8 mouse cellular contexts compared by ENCODE assay signal in the genomic region with DNA sequence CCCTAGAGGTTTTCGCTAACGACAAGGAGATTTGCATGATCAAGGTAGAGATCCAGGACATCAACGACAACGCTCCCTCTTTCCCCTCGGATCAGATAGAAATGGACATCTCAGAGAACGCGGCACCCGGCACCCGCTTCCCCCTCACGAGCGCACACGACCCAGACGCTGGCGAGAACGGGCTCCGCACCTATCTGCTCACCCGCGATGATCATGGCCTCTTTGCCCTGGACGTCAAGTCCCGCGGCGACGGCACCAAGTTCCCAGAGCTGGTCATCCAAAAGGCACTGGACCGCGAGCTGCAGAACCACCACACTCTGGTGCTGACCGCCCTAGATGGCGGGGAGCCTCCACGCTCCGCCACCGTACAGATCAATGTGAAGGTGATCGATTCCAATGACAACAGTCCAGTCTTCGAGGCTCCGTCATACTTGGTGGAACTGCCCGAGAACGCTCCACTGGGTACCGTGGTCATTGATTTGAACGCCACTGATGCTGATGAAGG. TPM values are rescaled to one million over a fixed set of nuclear protein-coding genes. Genes with fewer than 3 reads are reported as not detected.
DNase-seq lines count a peak whose midpoint lies in the region; ATAC-seq and TF ChIP-seq lines count a peak whose summit lies in the region.

No protein-coding gene starts in this region.

- intact Hi-C loops in left cerebral cortex, postnatal 10 days (cut with DNase I): loop anchor here (10.0 kb wide), 1 partner anchor 1458 kb away; no protein-coding TSS in a partner anchor
- intact Hi-C loops in left cerebral cortex, postnatal 4 days (cut with DNase I): loop anchor here (5.0 kb wide), 1 partner anchor 1456 kb away; no protein-coding TSS in a partner anchor

- H3K9me3 ChIP-seq in embryonic facial prominence, embryonic 14.5 days (ENCODE audit: control insufficient read depth, low read length): no peaks in the 10 kb centered on the region
- H3K9me3 ChIP-seq in heart, postnatal 0 days (replicated peaks; ENCODE audit: control insufficient read depth, low read length): no peaks in the 10 kb centered on the region
- H3K9me3 ChIP-seq in limb, embryonic 12.5 days: no peaks in the 10 kb centered on the region

- H3K27me3 ChIP-seq in embryonic facial prominence, embryonic 14.5 days (replicated peaks; ENCODE audit: control insufficient read depth, insufficient read depth, low read length): peaks cover 26% of the 10 kb centered on the region
- H3K27me3 ChIP-seq in heart, postnatal 0 days (ENCODE audit: control insufficient read depth, insufficient read depth, low read length): peaks cover 37% of the 10 kb centered on the region
- peaks cover 51% of the 10 kb centered on the region for H3K27me3 ChIP-seq in limb, embryonic 12.5 days

- TF ChIP-seq CTCF in heart, postnatal 0 days (IDR thresholded peaks at IDR 0.05; ENCODE audit: low read depth): no peak

- ATAC-seq in embryonic facial prominence, embryonic 14.5 days (ENCODE audit: low read depth): no peak
- no peak for ATAC-seq in heart, postnatal 0 days (ENCODE audit: insufficient read depth, low read depth)
- no peak for ATAC-seq in limb, embryonic 12.5 days (ENCODE audit: insufficient number of reproducible peaks, insufficient read depth, low FRiP score, low TSS enrichment, low read depth)
- no peak for ATAC-seq in monocyte, adult 5-6 weeks (replicated peaks; ENCODE audit: insufficient number of reproducible peaks, low FRiP score, low TSS enrichment, poor library complexity, severe bottlenecking)

- H3K4me1 ChIP-seq in embryonic facial prominence, embryonic 14.5 days (ENCODE audit: control insufficient read depth, insufficient read depth, low read length): peaks cover 16% of the 10 kb centered on the region
- H3K4me1 ChIP-seq in heart, postnatal 0 days (ENCODE audit: control insufficient read depth, insufficient read depth): peaks cover 15% of the 10 kb centered on the region; the same call in 1 of the 2 replicates
- H3K4me1 ChIP-seq in limb, embryonic 12.5 days (replicated peaks): peaks cover 36% of the 10 kb centered on the region

- 7% methylated on average over 33 of the region's 37 CpGs for whole genome bisulfite sequencing in embryonic facial prominence, embryonic 14.5 days
- WGBS in heart, postnatal 0 days: 5% methylated on average over 37 of the region's 37 CpGs
- WGBS in limb, embryonic 12.5 days: 7% methylated on average over 37 of the region's 37 CpGs

- no peak overlapping the region for H3K27ac ChIP-seq in embryonic facial prominence, embryonic 14.5 days (replicated peaks; ENCODE audit: low read depth, low read length)
- no peak overlapping the region for H3K27ac ChIP-seq in heart, postnatal 0 days (ENCODE audit: low read depth)
- no peak overlapping the region for H3K27ac ChIP-seq in limb, embryonic 12.5 days

- no peak for TF ChIP-seq EP300 in heart, postnatal 0 days (IDR thresholded peaks at IDR 0.05; ENCODE audit: low read depth)

- peak overlapping the region; percentile 57 for H3K4me3 ChIP-seq in embryonic facial prominence, embryonic 14.5 days (ENCODE audit: low read depth, low read length)
- H3K4me3 ChIP-seq in heart, postnatal 0 days (ENCODE audit: low read depth, low read length): peak overlapping the region; percentile 58
- peak overlapping the region; percentile 57 for H3K4me3 ChIP-seq in limb, embryonic 12.5 days (replicated peaks)

- peak overlapping the region; percentile 52 for H3K9ac ChIP-seq in embryonic facial prominence, embryonic 14.5 days (ENCODE audit: low read depth, low read length)
- H3K9ac ChIP-seq in heart, postnatal 0 days (replicated peaks; ENCODE audit: low read depth, low read length): no peak overlapping the region
- peak overlapping the region; percentile 55 for H3K9ac ChIP-seq in limb, embryonic 12.5 days (replicated peaks)

- peak overlapping the region; percentile 84 for H3K4me2 ChIP-seq in embryonic facial prominence, embryonic 14.5 days (ENCODE audit: low read depth, low read length)
- peak overlapping the region; percentile 79 for H3K4me2 ChIP-seq in heart, postnatal 0 days (ENCODE audit: low read depth, low read length)
- peak overlapping the region; percentile 85 for H3K4me2 ChIP-seq in limb, embryonic 12.5 days

- no peaks in the 10 kb centered on the region for H3K36me3 ChIP-seq in embryonic facial prominence, embryonic 14.5 days (ENCODE audit: control insufficient read depth, insufficient read depth, low read length)
- no peaks in the 10 kb centered on the region for H3K36me3 ChIP-seq in heart, postnatal 0 days (replicated peaks; ENCODE audit: control insufficient read depth, insufficient read depth, low read length)
- H3K36me3 ChIP-seq in limb, embryonic 12.5 days: no peaks in the 10 kb centered on the region

- peak; percentile 15 to 29 for DNase-seq in left cerebral cortex, postnatal 10 days (ENCODE audit: extremely low spot score in 1 of 2, low spot score in 2 of 2)
- no peak for DNase-seq in left cerebral cortex, postnatal 4 days
- DNase-seq in embryonic facial prominence, embryonic 14.5 days (ENCODE audit: low spot score): peak; percentile 9
- no peak for DNase-seq in heart, postnatal 0 days (ENCODE audit: low spot score)
- DNase-seq in right cerebral cortex, adult 18-20 months: peak; percentile 22
- DNase-seq in frontal cortex, postnatal 25 days (ENCODE audit: low spot score in 2 of 2): no peak

RNA-seq across cellular contexts. Expression of a gene that starts 3.1 kb away (rescaled TPM):
- total RNA-seq in left cerebral cortex, postnatal 10 days (2021): 10 to 100 TPM; 48.3 to 57.0 TPM
- 10 to 100 TPM; 57.5 to 61.8 TPM for total RNA-seq in left cerebral cortex, postnatal 4 days (2021)
- 7.0 and 8.7 TPM in 2 replicates for polyA plus RNA-seq in embryonic facial prominence, embryonic 14.5 days (2014; fragmentation: Nextera tagmentation; extraction: Ambion mirVana)
- 3.7 and 5.6 TPM in 2 replicates for total RNA-seq in heart, postnatal 0 days (2014; rRNA removed; ENCODE audit: low replicate concordance)
- 3.7 and 3.9 TPM in 2 replicates for polyA plus RNA-seq in heart, postnatal 0 days (2015; fragmentation: Nextera tagmentation; extraction: Ambion mirVana)
- polyA plus RNA-seq in limb, embryonic 12.5 days (2016; fragmentation: Nextera tagmentation; extraction: Ambion mirVana): 6.7 and 7.2 TPM in 2 replicates
- under 0.01 TPM in 1 of 3 replicates, not detected in the others for total RNA-seq in monocyte, adult 5-6 weeks (2017)

Comparison
In these comparisons a context has a peak if more than half of its experiments do, and no peak if none do; other contexts are left out.
1. DNase-seq: peak in left cerebral cortex, postnatal 10 days (2 of 2), embryonic facial prominence, embryonic 14.5 days (single experiment) and right cerebral cortex, adult 18-20 months (single experiment); none in left cerebral cortex, postnatal 4 days (single experiment), heart, postnatal 0 days (single experiment) and frontal cortex, postnatal 25 days (0 of 2).
2. Peak in every context shown above with its lines, with median percentiles within 50 percentile points of each other: H3K4me2 ChIP-seq and H3K4me3 ChIP-seq.